Mouse (Mus musculus) lung, adult 2 months (tissue): ENCODE results near the gene Celsr1.

Experiments used
- CTCF ChIP-seq: fragments of 200-500 bp; IDR thresholded peaks from 2 replicates; pipeline ENCODE4 v1.5.1; 2011; ENCODE audit warnings: mild to moderate bottlenecking, low read length, control low read depth; ENCODE audit not compliant: insufficient read depth
- POLR2A ChIP-seq: fragments of 200-500 bp; IDR thresholded peaks from 2 replicates; pipeline ENCODE4 v1.6.1; 2011; ENCODE audit warnings: low read depth, mild to moderate bottlenecking, control low read depth, low read length, borderline replicate concordance; ENCODE audit errors: extremely low read depth

GRCm38 (mm10) chr15:85975746-85976145 is 57.8 kb downstream of the Celsr1 start:
- TF ChIP-seq POLR2A (no peak), CTCF (no peak)
